Mouse (Mus musculus): ENCODE measurements around the gene Slc16a12.

- TF ChIP-seq CTCF (IDR thresholded peaks at IDR 0.05; ENCODE audit: low read depth) (no peak), EP300 (optimal IDR thresholded peaks at IDR 0.05) (no peak)
These were observed 47.8 kb downstream of the Slc16a12 start for GRCm38 (mm10) chr19:34699300-34699699.

Data from stomach, postnatal 0 days (tissue).